7 mouse cellular contexts compared by ENCODE assay signal in genomic region chr2:73659726-73660565, GRCm38 (mm10).
DNase-seq lines count a peak whose midpoint lies in the region; ATAC-seq and TF ChIP-seq lines count a peak whose summit lies in the region.

No protein-coding gene starts in this region.

- TF ChIP-seq CTCF in midbrain, postnatal 0 days (IDR thresholded peaks at IDR 0.05) = no peak

- H3K4me3 ChIP-seq in kidney, embryonic 15.5 days (replicated peaks) = peak overlapping the region; percentile 36
- no peak overlapping the region for H3K4me3 ChIP-seq in limb, embryonic 12.5 days (replicated peaks)
- H3K4me3 ChIP-seq in midbrain, postnatal 0 days (ENCODE audit: low read depth, low read length) = peak overlapping the region; percentile 36

- peak overlapping the region; percentile 64 for H3K27ac ChIP-seq in kidney, embryonic 15.5 days
- 0 out of 2 replicates have a peak overlapping the region, but pooled peaks have one; percentile 23 for H3K27ac ChIP-seq in limb, embryonic 12.5 days
- H3K27ac ChIP-seq in midbrain, postnatal 0 days (ENCODE audit: low read depth, low read length) = peak overlapping the region; percentile 52

- WGBS in kidney, embryonic 15.5 days = 30% methylated on average over 18 of the region's 18 CpGs
- 57% methylated on average over 18 of the region's 18 CpGs for WGBS in limb, embryonic 12.5 days
- WGBS in midbrain, postnatal 0 days = 17% methylated on average over 18 of the region's 18 CpGs

- H3K4me2 ChIP-seq in kidney, embryonic 15.5 days = peak overlapping the region; percentile 61
- peak overlapping the region; percentile 28 for H3K4me2 ChIP-seq in limb, embryonic 12.5 days
- H3K4me2 ChIP-seq in midbrain, postnatal 0 days (ENCODE audit: low read depth, low read length, poor library complexity, severe bottlenecking) = peak overlapping the region; percentile 55

- no peaks in the 10 kb centered on the region for H3K36me3 ChIP-seq in kidney, embryonic 15.5 days
- H3K36me3 ChIP-seq in limb, embryonic 12.5 days = no peaks in the 10 kb centered on the region
- no peaks in the 10 kb centered on the region for H3K36me3 ChIP-seq in midbrain, postnatal 0 days (ENCODE audit: insufficient read depth, low read length)

- H3K4me1 ChIP-seq in kidney, embryonic 15.5 days = peaks cover 23% of the 10 kb centered on the region
- peaks cover 20% of the 10 kb centered on the region for H3K4me1 ChIP-seq in limb, embryonic 12.5 days (replicated peaks)
- peaks cover 8% of the 10 kb centered on the region for H3K4me1 ChIP-seq in midbrain, postnatal 0 days (ENCODE audit: insufficient read depth, low read length)

- peak; percentile 25 to 43 for DNase-seq in adrenal gland, postnatal 36 days
- peak; percentile 55 to 63 for DNase-seq in cerebellum, postnatal 14 days
- DNase-seq in midbrain, postnatal 0 days (ENCODE audit: low spot score) = peak; percentile 84
- DNase-seq in thymus, postnatal 0 days (ENCODE audit: low spot score) = peak; percentile 15

- H3K27me3 ChIP-seq in kidney, embryonic 15.5 days = no peaks in the 10 kb centered on the region
- no peaks in the 10 kb centered on the region for H3K27me3 ChIP-seq in limb, embryonic 12.5 days
- H3K27me3 ChIP-seq in midbrain, postnatal 0 days (ENCODE audit: insufficient read depth, low read length) = no peaks in the 10 kb centered on the region

- H3K9ac ChIP-seq in kidney, embryonic 15.5 days = peak overlapping the region; percentile 26; the same call in 1 of the 2 replicates
- H3K9ac ChIP-seq in limb, embryonic 12.5 days (replicated peaks) = no peak overlapping the region
- H3K9ac ChIP-seq in midbrain, postnatal 0 days (replicated peaks; ENCODE audit: low read length, poor library complexity, severe bottlenecking) = peak overlapping the region; percentile 42; the same call in 1 of the 2 replicates

- ATAC-seq in granulocyte monocyte progenitor cell, adult 5-6 weeks (replicated peaks; ENCODE audit: poor library complexity, severe bottlenecking) = peak; percentile 94
- peak; percentile 93 for ATAC-seq in kidney, embryonic 15.5 days (replicated peaks; ENCODE audit: low FRiP score)
- peak; percentile 71; the same call in 1 of the 2 replicates for ATAC-seq in limb, embryonic 12.5 days (ENCODE audit: insufficient number of reproducible peaks, insufficient read depth, low FRiP score, low TSS enrichment, low read depth)
- ATAC-seq in midbrain, postnatal 0 days (ENCODE audit: low FRiP score) = peak; percentile 93

- no peaks in the 10 kb centered on the region for H3K9me3 ChIP-seq in kidney, embryonic 15.5 days (replicated peaks)
- H3K9me3 ChIP-seq in limb, embryonic 12.5 days = no peaks in the 10 kb centered on the region
- H3K9me3 ChIP-seq in midbrain, postnatal 0 days (ENCODE audit: low read length) = no peaks in the 10 kb centered on the region

Comparison
In these comparisons a context has a peak if more than half of its experiments do, and no peak if none do; other contexts are left out.
1. DNase-seq: peak in every context shown above with its lines; median percentile 84 in midbrain, postnatal 0 days; 59 in cerebellum, postnatal 14 days; 34 in adrenal gland, postnatal 36 days; 15 in thymus, postnatal 0 days.